Mouse (Mus musculus): Measurements from ENCODE around the gene Luzp1. TPM values are rescaled to one million over a fixed set of nuclear protein-coding genes. Genes with fewer than 3 reads are reported as not detected.

Luzp1 gene
- total RNA-seq, 4 experiments from 2014 or later = 28.3 to 48.0 (median 38.1) TPM

GRCm38 (mm10) chr4:136546279-136547045 is 76.9 kb downstream of the Luzp1 start:
- no peak for DNase-seq (ENCODE audit: low spot score)

GRCm38 (mm10) chr4:136547721-136548120 is 78.2 kb downstream of the Luzp1 start:
- no peak for DNase-seq (ENCODE audit: low spot score)

- DNase-seq (ENCODE audit: low spot score) = no peak
Observed at GRCm38 (mm10) chr4:136548381-136548801, 78.8 kb downstream of the Luzp1 start.

GRCm38 (mm10) chr4:136553108-136553507 is 83.5 kb downstream of the Luzp1 start:
- no peak for DNase-seq (ENCODE audit: low spot score)

GRCm38 (mm10) chr4:136557638-136558037 is 88.1 kb downstream of the Luzp1 start:
- no peak for DNase-seq (ENCODE audit: low spot score)

- DNase-seq (ENCODE audit: low spot score) = no peak
Observed at GRCm38 (mm10) chr4:136559690-136560089, 90.1 kb downstream of the Luzp1 start.

GRCm38 (mm10) chr4:136560270-136560991 is 90.9 kb downstream of the Luzp1 start:
- no peak for DNase-seq (ENCODE audit: low spot score)

GRCm38 (mm10) chr4:136562755-136563154 is 93.2 kb downstream of the Luzp1 start:
- DNase-seq (ENCODE audit: low spot score) = no peak

- DNase-seq (ENCODE audit: low spot score) = no peak
Observed at GRCm38 (mm10) chr4:136568629-136569028, 99.1 kb downstream of the Luzp1 start.

GRCm38 (mm10) chr4:136569998-136570397 is 100.4 kb downstream of the Luzp1 start:
- no peak for DNase-seq (ENCODE audit: low spot score)

- DNase-seq (ENCODE audit: low spot score) = no peak
Observed at GRCm38 (mm10) chr4:136581885-136582284, 112.3 kb downstream of the Luzp1 start.

GRCm38 (mm10) chr4:136587221-136587827 is 117.8 kb downstream of the Luzp1 start:
- DNase-seq (ENCODE audit: low spot score) = no peak

GRCm38 (mm10) chr4:136588003-136588402 is 118.4 kb downstream of the Luzp1 start:
- DNase-seq (ENCODE audit: low spot score) = no peak

- no peak for DNase-seq (ENCODE audit: low spot score)
Observed at GRCm38 (mm10) chr4:136592111-136592510, 122.5 kb downstream of the Luzp1 start.

- no peak for DNase-seq (ENCODE audit: low spot score)
Observed at GRCm38 (mm10) chr4:136594006-136594405, 124.4 kb downstream of the Luzp1 start.

GRCm38 (mm10) chr4:136595221-136595620 is 125.7 kb downstream of the Luzp1 start:
- no peak for DNase-seq (ENCODE audit: low spot score)

GRCm38 (mm10) chr4:136598268-136598876 is 128.8 kb downstream of the Luzp1 start:
- DNase-seq (ENCODE audit: low spot score) = no peak

GRCm38 (mm10) chr4:136599869-136600268 is 130.3 kb downstream of the Luzp1 start:
- no peak for DNase-seq (ENCODE audit: low spot score)

GRCm38 (mm10) chr4:136600536-136600935 is 131.0 kb downstream of the Luzp1 start:
- no peak for DNase-seq (ENCODE audit: low spot score)

GRCm38 (mm10) chr4:136601476-136601875 is 131.9 kb downstream of the Luzp1 start:
- DNase-seq (ENCODE audit: low spot score) = peak; percentile 28

GRCm38 (mm10) chr4:136602018-136602554 is 132.5 kb downstream of the Luzp1 start:
- DNase-seq (ENCODE audit: low spot score) = peak; percentile 19

- DNase-seq (ENCODE audit: low spot score) = peak; percentile 92
Observed at GRCm38 (mm10) chr4:136602568-136602967, 133.0 kb downstream of the Luzp1 start, which contains the start of gene Kdm1a. Gene Kdm1a, minus strand, starts transcription at chr4:136602723.
